Comparison of ENCODE assay signal across 8 mouse cellular contexts in the genomic region with DNA sequence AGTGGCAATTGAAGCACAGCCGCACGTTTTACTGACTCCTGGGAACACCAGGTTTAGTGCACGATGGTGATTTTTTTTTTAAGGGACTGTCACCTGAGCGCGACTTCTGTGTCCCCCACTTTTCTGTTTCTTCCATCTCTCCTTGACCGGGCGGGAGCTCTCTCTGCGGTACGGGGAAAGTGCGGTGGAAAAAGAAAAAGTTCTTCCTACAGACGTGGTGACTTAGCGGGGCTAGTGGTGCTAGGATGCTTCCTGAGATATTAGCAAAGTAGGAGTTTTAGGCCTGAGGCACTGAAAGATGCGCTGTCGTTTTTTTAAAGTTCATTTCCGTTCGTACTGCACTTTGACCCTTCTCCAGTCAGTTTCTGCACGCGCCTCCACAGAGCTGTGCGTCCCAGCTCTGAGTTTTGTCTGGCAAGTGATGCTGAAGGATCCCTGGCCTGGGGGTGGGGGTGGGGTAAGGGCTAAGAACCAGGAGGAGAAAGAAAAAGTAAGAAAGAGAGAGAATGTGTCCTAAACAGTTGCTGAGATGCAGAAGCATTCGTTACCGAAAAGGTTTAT. TPM values are rescaled to one million over a fixed set of nuclear protein-coding genes. Genes with fewer than 3 reads are reported as not detected.
DNase-seq lines count a peak whose midpoint lies in the region; ATAC-seq and TF ChIP-seq lines count a peak whose summit lies in the region.

No protein-coding gene starts in this region.

- peak overlapping the region; percentile 45 to 52 for H3K4me3 ChIP-seq in heart, embryonic 14.5 days (ENCODE audit: control insufficient read depth in 1 of 2, insufficient read depth in 1 of 2, low read depth in 1 of 2, low read length in 2 of 2)
- H3K4me3 ChIP-seq in intestine, embryonic 14.5 days (ENCODE audit: low read depth, low read length): peak overlapping the region; percentile 39
- peak overlapping the region; percentile 41 for H3K4me3 ChIP-seq in midbrain, postnatal 0 days (ENCODE audit: low read depth, low read length)

- peaks cover 47% of the 10 kb centered on the region for H3K27me3 ChIP-seq in heart, embryonic 14.5 days (ENCODE audit: control insufficient read depth, insufficient read depth, low read length)
- H3K27me3 ChIP-seq in intestine, embryonic 14.5 days (replicated peaks; ENCODE audit: control insufficient read depth, insufficient read depth, low read length): peaks cover 29% of the 10 kb centered on the region
- peaks cover 37% of the 10 kb centered on the region for H3K27me3 ChIP-seq in midbrain, postnatal 0 days (ENCODE audit: insufficient read depth, low read length)

- peak overlapping the region; percentile 58 for H3K9ac ChIP-seq in heart, embryonic 14.5 days (ENCODE audit: low read length)
- H3K9ac ChIP-seq in intestine, embryonic 14.5 days (ENCODE audit: low read length): no peak overlapping the region
- H3K9ac ChIP-seq in midbrain, postnatal 0 days (replicated peaks; ENCODE audit: low read length, poor library complexity, severe bottlenecking): no peak overlapping the region

- TF ChIP-seq CTCF in midbrain, postnatal 0 days (IDR thresholded peaks at IDR 0.05): no peak

- H3K4me2 ChIP-seq in heart, embryonic 14.5 days (ENCODE audit: low read length): peak overlapping the region; percentile 83
- peak overlapping the region; percentile 81 for H3K4me2 ChIP-seq in intestine, embryonic 14.5 days (ENCODE audit: low read length)
- peak overlapping the region; percentile 88 for H3K4me2 ChIP-seq in midbrain, postnatal 0 days (ENCODE audit: low read depth, low read length, poor library complexity, severe bottlenecking)

- no peak for ATAC-seq in heart, embryonic 14.5 days (ENCODE audit: insufficient number of reproducible peaks, insufficient read depth, low FRiP score, low read depth)
- ATAC-seq in intestine, embryonic 14.5 days (replicated peaks; ENCODE audit: low FRiP score, low TSS enrichment, low read depth): no peak
- ATAC-seq in midbrain, postnatal 0 days (ENCODE audit: low FRiP score): no peak

- WGBS in heart, embryonic 14.5 days: 5% methylated on average over 21 of the region's 21 CpGs
- WGBS in intestine, embryonic 14.5 days: 1% methylated on average over 21 of the region's 21 CpGs
- WGBS in midbrain, postnatal 0 days: 2% methylated on average over 21 of the region's 21 CpGs

- no peaks in the 10 kb centered on the region for H3K36me3 ChIP-seq in heart, embryonic 14.5 days (ENCODE audit: control insufficient read depth, insufficient read depth, low read length)
- H3K36me3 ChIP-seq in intestine, embryonic 14.5 days (ENCODE audit: control insufficient read depth, insufficient read depth, low read length): no peaks in the 10 kb centered on the region
- H3K36me3 ChIP-seq in midbrain, postnatal 0 days (ENCODE audit: insufficient read depth, low read length): no peaks in the 10 kb centered on the region

- no peaks in the 10 kb centered on the region for H3K9me3 ChIP-seq in heart, embryonic 14.5 days (ENCODE audit: control insufficient read depth, low read length)
- H3K9me3 ChIP-seq in intestine, embryonic 14.5 days (ENCODE audit: control insufficient read depth, low read length): no peaks in the 10 kb centered on the region
- no peaks in the 10 kb centered on the region for H3K9me3 ChIP-seq in midbrain, postnatal 0 days (ENCODE audit: low read length)

- no peak overlapping the region for H3K27ac ChIP-seq in heart, embryonic 14.5 days (replicated peaks in 1 of 2; ENCODE audit: control insufficient read depth in 1 of 2, insufficient read depth in 1 of 2, low read depth in 2 of 2, low read length in 2 of 2)
- H3K27ac ChIP-seq in intestine, embryonic 14.5 days (ENCODE audit: low read depth): no peak overlapping the region
- no peak overlapping the region for H3K27ac ChIP-seq in midbrain, postnatal 0 days (ENCODE audit: low read depth, low read length)

- peaks cover 12 to 13% of the 10 kb centered on the region in 2 experiments; a peak in 3 of 4 replicates for H3K4me1 ChIP-seq in heart, embryonic 14.5 days (ENCODE audit: control insufficient read depth in 2 of 2, insufficient read depth in 2 of 2, low read length in 2 of 2)
- H3K4me1 ChIP-seq in intestine, embryonic 14.5 days (replicated peaks; ENCODE audit: control insufficient read depth, insufficient read depth, low read length): peaks cover 16% of the 10 kb centered on the region
- H3K4me1 ChIP-seq in midbrain, postnatal 0 days (ENCODE audit: insufficient read depth, low read length): peaks cover 6% of the 10 kb centered on the region; the same call in 1 of the 2 replicates

- DNase-seq in heart, postnatal 25 days (ENCODE audit: low spot score): no peak
- DNase-seq in embryo, embryonic 9.5 days (ENCODE audit: extremely low spot score): peak; percentile 44
- DNase-seq in intestine, embryonic 14.5 days (ENCODE audit: low spot score): peak; percentile 54
- DNase-seq in midbrain, postnatal 0 days (ENCODE audit: low spot score): no peak
- DNase-seq in urinary bladder, adult 18-20 months (ENCODE audit: low spot score in 2 of 2): no peak
- DNase-seq in thymus, postnatal 0 days (ENCODE audit: low spot score): no peak
- DNase-seq in right cerebral cortex, adult 18-20 months: no peak

- intact Hi-C loops in heart, postnatal 25 days (cut with DNase I): no loop called here

RNA-seq across cellular contexts. Expression of a gene that starts 1.5 kb away (rescaled TPM):
- 1.9 and 2.4 TPM in 2 replicates for polyA plus RNA-seq in heart, embryonic 14.5 days (2014; fragmentation: Nextera tagmentation; extraction: Ambion mirVana)
- under 1 TPM; 0.42 to 0.75 TPM for total RNA-seq in heart, postnatal 25 days (2021)
- 0.69 and 0.79 TPM in 2 replicates for polyA plus RNA-seq in intestine, embryonic 14.5 days (2014; fragmentation: Nextera tagmentation; extraction: Ambion mirVana)
- total RNA-seq in midbrain, postnatal 0 days (2014; rRNA removed): 1.9 and 2.0 TPM in 2 replicates
- polyA plus RNA-seq in midbrain, postnatal 0 days (2015; fragmentation: Nextera tagmentation; extraction: Ambion mirVana): 0.27 and 0.75 TPM in 2 replicates
- not detected in 2 replicates for polyA plus RNA-seq in thymus, postnatal 0 days (2015; fragmentation: Nextera tagmentation; extraction: Ambion mirVana)

Comparison
In these comparisons a context has a peak if more than half of its experiments do, and no peak if none do; other contexts are left out.
1. DNase-seq: peak in embryo, embryonic 9.5 days (single experiment) and intestine, embryonic 14.5 days (single experiment); none in heart, postnatal 25 days (single experiment), midbrain, postnatal 0 days (single experiment), urinary bladder, adult 18-20 months (0 of 2), thymus, postnatal 0 days (single experiment) and right cerebral cortex, adult 18-20 months (single experiment).
2. Peak in every context shown above with its lines, with median percentiles within 50 percentile points of each other: H3K4me2 ChIP-seq and H3K4me3 ChIP-seq.